Mouse (Mus musculus) granulocyte monocyte progenitor cell, adult 5-6 weeks (primary cell): ENCODE measurements around the gene Gm13090. TPM values are rescaled to one million over a fixed set of nuclear protein-coding genes. Genes with fewer than 3 reads are reported as not detected.

Experiments used
- ATAC-seq: replicated peaks from 2 replicates; pipeline ENCODE4 v1.8.0; 2016; ENCODE audit warnings: mild to moderate bottlenecking, moderate TSS enrichment, inconsistent platforms; ENCODE audit not compliant: poor library complexity, severe bottlenecking
- total RNA-seq, 2 experiments: library from RNA; stranded (forward) in 1 of 2; stranded (reverse) in 1 of 2; fragments of 200-712, 200-1000 nt in 1 of 2; fragments of >200 nt in 1 of 2; fragmentation: Nextera tagmentation in 1 of 2; gene quantifications; 2 replicates each; pipeline ENCODE4 v1.2.3; 2014 to 2017

Gene Gm13090
- total RNA-seq, 2 experiments from 2014 or later: not detected

GRCm38 (mm10) chr4:151095207-151095606 lies 5.8 kb downstream of the Gm13090 start:
- peak; percentile 50; the same call in 1 of the 2 replicates for ATAC-seq

DNA sequence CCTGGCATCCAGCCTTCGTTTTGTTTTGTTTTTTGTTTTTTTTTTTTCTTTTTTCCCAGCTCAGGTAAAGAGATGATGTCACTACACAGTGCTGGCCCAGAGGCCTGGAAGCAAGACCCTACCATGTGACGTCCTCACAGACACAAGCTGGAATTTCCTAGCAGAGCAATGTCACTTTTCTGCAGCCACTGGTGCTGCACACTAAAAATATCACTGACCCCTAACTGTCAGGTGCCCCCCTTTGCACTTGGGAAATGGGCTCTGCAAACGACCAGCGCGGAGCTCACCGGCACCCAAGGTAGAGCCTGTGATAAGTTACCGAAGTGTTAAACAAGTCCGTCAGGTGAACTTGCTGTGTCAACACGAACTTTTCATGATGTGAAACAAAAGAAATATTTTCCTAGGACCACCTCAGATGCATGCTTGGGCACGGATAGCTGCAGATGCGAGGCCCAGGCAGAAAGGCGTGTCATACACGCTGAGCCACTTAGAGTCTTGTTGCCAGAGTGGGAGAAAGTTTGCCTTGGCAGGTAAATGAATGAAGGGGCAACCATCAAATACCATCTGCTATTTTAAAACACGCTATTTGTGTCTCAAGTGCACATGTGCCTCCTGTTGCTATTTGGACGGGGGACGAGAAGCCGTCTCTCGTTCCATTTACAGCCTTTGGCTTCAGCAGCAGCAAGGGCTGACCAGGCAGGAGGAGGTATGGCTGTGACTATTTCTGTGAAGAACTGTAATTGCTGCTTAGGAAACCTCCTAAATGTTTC lies 7.1 kb downstream of the Gm13090 start:
- no peak for ATAC-seq

DNA sequence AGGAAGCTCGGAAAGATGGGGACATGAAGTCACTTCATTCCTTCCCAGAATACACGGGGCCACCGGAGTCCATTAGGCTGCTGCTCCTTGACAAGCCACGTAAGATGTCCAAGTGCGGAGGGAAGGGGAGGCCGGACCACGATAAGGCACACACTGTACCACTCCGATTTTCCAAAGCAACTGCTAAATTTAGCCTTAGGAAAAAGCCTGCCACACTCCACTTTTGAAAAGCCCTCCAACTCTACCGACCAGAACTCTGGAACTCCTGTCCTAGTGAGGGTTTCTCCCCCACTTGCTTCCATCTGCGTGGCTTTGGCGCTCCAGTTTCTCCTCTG lies 7.7 kb downstream of the Gm13090 start:
- ATAC-seq: no peak

GRCm38 (mm10) chr4:151103646-151104045 lies 14.3 kb downstream of the Gm13090 start:
- no peak for ATAC-seq

GRCm38 (mm10) chr4:151104147-151104546 lies 14.8 kb downstream of the Gm13090 start:
- no peak for ATAC-seq

DNA sequence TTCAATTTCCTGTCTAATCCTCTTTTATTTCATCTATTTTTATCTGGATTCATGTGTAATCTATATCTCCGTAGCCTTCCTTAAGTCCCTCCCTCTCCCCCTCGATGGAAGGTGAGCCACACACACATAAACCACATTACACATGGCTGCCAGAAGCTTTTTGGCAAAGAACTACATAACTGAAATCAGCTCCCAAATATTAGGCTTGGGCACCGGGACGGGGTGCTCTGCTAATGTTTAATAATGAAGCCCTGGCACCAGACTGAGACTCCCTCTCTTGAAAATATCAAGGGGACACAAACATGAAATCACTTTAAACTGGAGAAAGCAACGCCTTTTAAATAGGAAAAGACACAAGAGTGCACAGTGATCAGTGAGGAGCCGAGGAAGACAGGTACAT lies 16.5 kb downstream of the Gm13090 start:
- ATAC-seq: no peak

DNA sequence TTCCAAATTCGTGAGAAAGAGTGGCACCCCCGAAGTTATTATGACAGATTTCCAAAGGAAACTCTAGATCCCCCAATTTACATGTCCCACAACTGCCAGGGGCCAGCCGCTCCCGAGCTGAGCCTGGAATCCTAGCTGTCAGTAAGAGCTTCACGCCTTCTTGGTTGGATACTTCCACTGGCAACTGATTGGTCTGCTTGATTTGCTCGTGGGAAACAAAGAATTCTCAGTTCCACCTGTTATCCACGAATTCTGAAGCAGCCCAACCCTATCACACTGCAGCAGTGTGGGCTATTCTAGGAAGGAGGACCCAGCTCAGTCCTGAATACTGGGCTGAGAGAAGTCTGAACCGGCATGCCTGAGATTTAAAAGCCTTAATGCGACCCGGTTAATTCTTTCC lies 17.1 kb downstream of the Gm13090 start:
- ATAC-seq: no peak

GRCm38 (mm10) chr4:151107131-151108001 lies 18.0 kb downstream of the Gm13090 start:
- no peak for ATAC-seq

GRCm38 (mm10) chr4:151108028-151108771 lies 18.8 kb downstream of the Gm13090 start:
- ATAC-seq: peak; percentile 99

GRCm38 (mm10) chr4:151108834-151109241 lies 19.5 kb downstream of the Gm13090 start:
- no peak for ATAC-seq

GRCm38 (mm10) chr4:151111226-151111625 lies 21.9 kb downstream of the Gm13090 start:
- no peak for ATAC-seq

DNA sequence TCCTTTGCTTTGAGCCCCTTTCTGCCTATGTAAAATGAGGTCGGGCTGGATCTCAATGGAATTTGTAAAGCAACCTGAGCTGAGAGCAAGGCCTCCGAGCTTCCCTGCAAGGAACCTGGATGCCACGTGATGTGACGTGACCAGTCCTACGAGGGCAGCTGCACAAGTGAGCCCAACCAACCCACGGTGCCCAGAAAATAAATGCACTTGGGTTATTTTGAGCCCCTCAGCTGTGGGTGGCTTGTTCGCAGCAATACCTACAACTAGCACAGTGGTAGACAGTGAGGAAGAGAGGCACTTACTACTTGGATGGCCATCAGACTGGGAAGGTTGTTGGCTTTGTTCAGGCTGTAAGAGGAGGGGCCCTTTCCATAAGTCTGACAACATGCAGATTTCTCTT lies 25.2 kb downstream of the Gm13090 start:
- no peak for ATAC-seq

- ATAC-seq: no peak
Observed at GRCm38 (mm10) chr4:151118883-151119282, 29.5 kb downstream of the Gm13090 start.

DNA sequence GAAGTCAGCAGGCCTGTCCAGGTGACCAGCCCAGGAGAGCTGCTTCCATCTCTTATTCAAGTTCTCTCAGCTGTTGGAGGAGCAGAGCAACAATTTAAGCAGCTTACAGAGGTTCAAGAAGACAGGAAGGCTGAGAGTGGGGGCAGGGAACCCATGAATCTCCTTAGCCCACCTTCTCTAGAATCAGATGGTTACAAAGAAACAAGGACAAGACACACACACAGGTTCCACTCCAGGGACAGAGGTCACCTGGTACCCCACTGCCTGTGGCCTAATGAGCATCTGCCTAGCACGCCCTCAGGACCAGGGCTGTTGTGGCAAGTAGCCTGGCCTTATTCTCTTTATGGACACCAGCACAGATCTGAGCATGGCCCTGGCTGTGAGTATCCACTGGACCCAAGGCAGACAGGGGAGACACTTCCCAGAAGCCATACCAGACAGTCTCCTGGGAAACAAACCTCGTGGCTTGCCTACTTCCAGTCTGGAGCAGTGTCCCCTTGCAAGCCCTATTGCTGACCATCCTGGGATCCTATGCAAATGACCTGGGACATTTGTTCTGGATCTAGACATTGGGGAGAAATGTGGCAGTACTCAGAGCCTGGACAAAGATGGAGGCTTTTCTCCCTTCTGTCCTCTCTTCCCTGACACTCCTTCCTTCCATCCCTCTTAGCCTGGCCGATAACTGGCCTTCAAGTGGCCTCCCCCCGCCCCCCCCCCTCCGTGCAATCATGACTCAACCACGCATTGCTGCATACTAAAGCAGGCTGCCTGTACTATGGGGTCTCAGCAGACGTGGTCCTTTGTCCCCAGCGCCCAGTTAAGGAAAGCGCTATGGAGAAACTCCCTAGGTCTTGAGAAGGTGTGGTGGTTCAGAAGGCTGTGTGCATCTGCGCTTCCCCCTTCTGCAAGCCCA lies 38.5 kb downstream of the Gm13090 start:
- 0 out of 2 replicates have a peak, but pooled peaks have one; percentile 9 for ATAC-seq

DNA sequence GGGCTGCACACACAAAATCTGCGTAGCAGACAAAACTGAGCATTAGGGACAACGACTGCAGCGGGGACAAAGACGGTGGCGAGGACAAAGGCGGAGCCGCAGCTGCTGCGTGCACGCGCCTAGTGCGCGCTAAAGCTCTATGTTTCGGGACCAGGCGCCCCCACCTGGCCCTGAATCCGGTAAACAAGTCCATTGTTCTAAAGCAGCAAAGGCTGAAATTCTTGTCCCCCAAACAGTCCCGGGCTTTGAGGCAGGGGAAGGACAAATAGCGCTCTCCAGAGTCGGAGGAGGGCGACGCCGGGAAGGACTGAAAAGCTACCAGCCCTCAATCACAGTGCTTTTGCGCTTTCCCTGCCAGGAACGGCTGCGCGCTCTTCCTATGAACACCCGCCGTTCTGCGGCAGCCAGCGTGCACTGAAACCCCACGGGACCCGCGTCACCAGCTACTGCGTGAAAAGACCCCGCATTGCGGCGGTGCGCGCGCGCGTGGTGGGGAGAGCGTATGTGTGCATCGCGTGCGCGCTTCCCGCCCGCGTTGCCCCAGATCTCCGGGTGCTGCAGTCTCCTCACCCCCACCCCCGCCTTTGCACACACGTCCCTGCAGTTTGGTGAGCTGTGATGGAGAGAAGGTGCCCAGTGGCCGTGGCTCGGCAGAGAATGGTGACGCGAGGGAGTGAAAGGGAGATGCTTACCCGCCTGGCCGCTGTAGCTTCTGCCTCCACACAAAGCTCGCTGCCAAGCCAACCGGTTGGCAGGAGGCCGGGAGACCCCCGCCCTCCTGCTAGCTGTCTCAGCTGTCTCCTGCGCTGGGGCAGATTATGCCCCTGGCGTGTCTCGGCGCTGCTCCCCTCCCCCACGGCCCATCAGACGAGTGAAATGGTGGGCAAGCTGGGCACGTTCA lies 39.5 kb downstream of the Gm13090 start:
- peak; percentile 20; the same call in 1 of the 2 replicates for ATAC-seq

DNA sequence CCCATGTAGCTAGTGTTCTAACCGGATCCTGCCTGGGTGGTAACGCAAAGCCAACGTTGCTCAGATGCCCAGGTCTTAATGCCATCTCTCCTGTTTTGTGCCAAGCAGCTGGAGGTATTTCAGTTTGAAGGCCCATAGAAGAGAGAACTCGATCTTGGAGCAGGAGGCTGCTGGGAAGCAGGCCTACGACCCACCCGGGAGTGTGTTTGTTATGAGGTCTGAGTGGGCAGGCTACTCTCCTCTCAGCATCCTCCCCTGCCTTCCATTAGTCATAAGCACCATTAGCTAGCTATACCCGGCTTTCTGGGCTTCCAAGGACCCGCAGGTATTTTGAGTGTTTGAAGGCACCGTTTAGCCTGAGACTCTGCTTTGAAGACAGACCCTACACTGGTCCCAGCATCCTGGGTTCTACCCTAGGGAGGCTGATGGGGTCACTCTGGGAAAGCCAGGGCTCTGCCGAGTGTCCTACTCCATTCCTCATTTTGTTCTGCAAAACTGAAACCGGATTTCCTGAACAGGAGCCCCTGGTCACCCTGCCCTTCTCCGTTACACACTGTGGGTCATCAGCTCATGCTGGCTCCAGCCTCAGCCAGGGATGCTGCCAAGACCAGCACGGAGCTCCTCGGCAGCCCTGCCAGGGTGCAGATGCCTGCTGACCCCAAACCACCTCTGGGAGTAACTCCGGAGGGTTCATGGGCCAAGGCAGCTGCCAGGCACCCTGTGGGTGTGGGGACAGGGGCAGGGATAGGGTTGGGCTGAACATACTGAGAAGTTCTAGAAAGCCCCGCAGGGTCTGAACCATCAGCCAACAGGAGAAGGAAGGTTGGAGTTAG lies 40.6 kb downstream of the Gm13090 start:
- ATAC-seq: no peak

DNA sequence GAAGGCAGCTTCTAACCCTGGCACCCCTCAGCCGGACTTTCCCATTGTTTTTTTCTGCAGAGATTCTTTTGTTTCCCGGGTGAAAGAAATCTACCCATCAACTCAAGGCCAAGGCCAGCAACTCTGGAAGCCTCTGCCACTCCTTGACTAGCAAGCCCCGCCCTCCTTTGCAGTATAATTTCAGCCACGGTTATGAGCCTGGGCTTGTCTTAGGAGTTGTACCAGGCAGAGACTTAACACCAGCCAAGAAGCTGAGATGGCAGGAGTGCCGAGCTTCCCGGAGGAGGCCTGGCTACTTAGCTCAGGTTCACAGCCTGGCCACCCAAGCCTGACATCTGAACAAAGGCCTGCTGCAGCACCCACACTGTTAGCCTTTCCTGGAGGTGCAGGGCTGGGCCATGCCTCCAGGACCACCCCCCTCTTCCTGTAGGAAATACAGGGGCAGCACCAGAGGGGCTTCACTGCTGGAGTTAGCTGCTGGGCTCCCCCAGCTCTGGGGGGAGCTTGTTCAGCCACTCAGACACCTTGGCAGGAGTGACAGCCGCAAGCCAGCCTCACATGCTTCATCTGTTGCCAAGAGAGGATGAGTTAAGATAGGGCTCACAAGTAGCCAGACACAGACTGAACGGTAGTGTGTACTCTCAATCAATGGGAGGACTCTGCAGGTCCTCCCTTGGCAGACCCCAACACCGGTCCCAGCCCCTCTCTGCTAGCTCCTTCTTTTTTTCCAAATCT lies 41.6 kb downstream of the Gm13090 start:
- ATAC-seq: no peak
